Comparison of ENCODE assay signal across 19 mouse cellular contexts in the genomic region with DNA sequence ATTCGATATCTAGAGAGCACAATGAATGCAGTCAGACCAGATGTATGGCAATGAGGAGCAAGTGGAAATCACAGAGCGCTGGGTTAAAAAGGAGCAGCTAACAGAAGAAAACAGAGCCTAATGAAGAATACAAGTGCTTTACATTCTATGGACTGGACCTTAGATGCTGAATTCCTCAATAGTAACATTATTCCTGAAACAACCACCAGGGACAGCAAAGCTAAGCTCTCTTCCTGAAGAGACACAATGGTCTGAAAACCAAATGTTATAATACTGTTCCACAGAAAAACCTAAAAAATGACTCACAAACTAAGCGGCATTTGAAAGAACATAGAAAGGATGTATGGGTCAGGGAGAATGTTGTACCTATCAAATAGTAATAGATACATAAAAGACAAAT.
DNase-seq lines count a peak whose midpoint lies in the region; ATAC-seq and TF ChIP-seq lines count a peak whose summit lies in the region.
"Had no signal": no experiment of that assay in that cellular context is flagged by ENCODE, and none has a peak within 500 bp of the region (broad histone marks: within the 10 kb centered on the region; RNA-seq: fewer than 3 reads in every experiment).

No protein-coding gene starts in this region.

- H3K4me2 ChIP-seq in hindbrain, postnatal 0 days (ENCODE audit: low read depth, low read length): no peak overlapping the region
- H3K4me2 ChIP-seq in hindbrain, embryonic 11.5 days (replicated peaks; ENCODE audit: low read depth, low read length): no peak overlapping the region
- H3K4me2 ChIP-seq in lung, postnatal 0 days (replicated peaks; ENCODE audit: low read depth, low read length): no peak overlapping the region
- no peak overlapping the region for H3K4me2 ChIP-seq in liver, embryonic 11.5 days
- H3K4me2 ChIP-seq: forebrain, embryonic 13.5 days; heart, embryonic 13.5 days; limb, embryonic 12.5 days; liver, embryonic 15.5 days had no signal

- no peak overlapping the region for H3K4me3 ChIP-seq in hindbrain, postnatal 0 days (ENCODE audit: low read length)
- H3K4me3 ChIP-seq in hindbrain, embryonic 11.5 days (ENCODE audit: low read depth, low read length): no peak overlapping the region
- no peak overlapping the region for H3K4me3 ChIP-seq in lung, postnatal 0 days (ENCODE audit: low read depth, low read length)
- no peak overlapping the region for H3K4me3 ChIP-seq in liver, embryonic 11.5 days (ENCODE audit: low read depth, low read length)
- H3K4me3 ChIP-seq: forebrain, embryonic 13.5 days; heart, embryonic 13.5 days; limb, embryonic 12.5 days; liver, embryonic 15.5 days; megakaryocyte, embryonic 14.5 days had no signal

- TF ChIP-seq CTCF in hindbrain, postnatal 0 days (IDR thresholded peaks at IDR 0.05; ENCODE audit: low read depth): peak; percentile 54
- peak; percentile 49 for TF ChIP-seq CTCF in lung, postnatal 0 days (IDR thresholded peaks at IDR 0.05)

- ATAC-seq in hindbrain, postnatal 0 days: no peak
- no peak for ATAC-seq in hindbrain, embryonic 11.5 days (ENCODE audit: low FRiP score)
- ATAC-seq in lung, postnatal 0 days: no peak
- no peak for ATAC-seq in liver, embryonic 11.5 days (replicated peaks; ENCODE audit: low FRiP score)
- ATAC-seq: forebrain, embryonic 13.5 days had no signal

- no peaks in the 10 kb centered on the region for H3K9me3 ChIP-seq in hindbrain, postnatal 0 days (ENCODE audit: low read length)
- H3K9me3 ChIP-seq in hindbrain, embryonic 11.5 days (ENCODE audit: control insufficient read depth, low read length): no peaks in the 10 kb centered on the region
- no peaks in the 10 kb centered on the region for H3K9me3 ChIP-seq in lung, postnatal 0 days (ENCODE audit: low read length)
- H3K9me3 ChIP-seq in liver, embryonic 11.5 days (ENCODE audit: control insufficient read depth, low read length): no peaks in the 10 kb centered on the region
- H3K9me3 ChIP-seq: forebrain, embryonic 13.5 days; heart, embryonic 13.5 days; limb, embryonic 12.5 days; liver, embryonic 15.5 days; megakaryocyte, embryonic 14.5 days had no signal

- H3K4me1 ChIP-seq in hindbrain, postnatal 0 days (ENCODE audit: insufficient read depth, low read length): no peaks in the 10 kb centered on the region
- H3K4me1 ChIP-seq in hindbrain, embryonic 11.5 days (replicated peaks; ENCODE audit: control insufficient read depth, insufficient read depth, low read length): no peaks in the 10 kb centered on the region
- no peaks in the 10 kb centered on the region for H3K4me1 ChIP-seq in lung, postnatal 0 days (ENCODE audit: insufficient read depth, low read depth, low read length)
- no peaks in the 10 kb centered on the region for H3K4me1 ChIP-seq in liver, embryonic 11.5 days (replicated peaks; ENCODE audit: control insufficient read depth, insufficient read depth, low read length)
- H3K4me1 ChIP-seq: forebrain, embryonic 13.5 days; heart, embryonic 13.5 days; liver, embryonic 15.5 days; megakaryocyte, embryonic 14.5 days had no signal

- no peaks in the 10 kb centered on the region for H3K36me3 ChIP-seq in hindbrain, postnatal 0 days (ENCODE audit: insufficient read depth, low read length)
- H3K36me3 ChIP-seq in hindbrain, embryonic 11.5 days (ENCODE audit: control insufficient read depth, insufficient read depth, low read length): no peaks in the 10 kb centered on the region
- no peaks in the 10 kb centered on the region for H3K36me3 ChIP-seq in lung, postnatal 0 days (ENCODE audit: insufficient read depth, low read length)
- no peaks in the 10 kb centered on the region for H3K36me3 ChIP-seq in liver, embryonic 11.5 days (ENCODE audit: control insufficient read depth, insufficient read depth, low read length)
- H3K36me3 ChIP-seq: heart, embryonic 13.5 days; limb, embryonic 12.5 days; liver, embryonic 15.5 days had no signal

- peak; percentile 37 for DNase-seq in embryo, embryonic 11 days
- no peak for DNase-seq in embryo, embryonic 9.5 days (ENCODE audit: extremely low spot score)
- peak; percentile 22 for DNase-seq in hindbrain, postnatal 0 days (ENCODE audit: low spot score)
- no peak for DNase-seq in hindbrain, embryonic 11.5 days (ENCODE audit: low spot score)
- DNase-seq in lung, postnatal 0 days (ENCODE audit: low spot score): no peak
- no peak for DNase-seq in lung, adult 18-20 months
- DNase-seq in retina, postnatal 1 day: peak; percentile 14
- no peak for DNase-seq in liver, embryonic 11.5 days (ENCODE audit: low spot score)
- DNase-seq: adrenal gland, adult 8-10 months; cerebellum, adult 9-10 months; heart, adult 11 months; kidney, adult 8-10 months; kidney, postnatal 25 days; right cerebral cortex, postnatal 4 days had no signal

- H3K27me3 ChIP-seq in hindbrain, postnatal 0 days (ENCODE audit: insufficient read depth, low read length): no peaks in the 10 kb centered on the region
- no peaks in the 10 kb centered on the region for H3K27me3 ChIP-seq in hindbrain, embryonic 11.5 days (ENCODE audit: control insufficient read depth, insufficient read depth, low read length)
- no peaks in the 10 kb centered on the region for H3K27me3 ChIP-seq in lung, postnatal 0 days (replicated peaks; ENCODE audit: insufficient read depth, low read length)
- H3K27me3 ChIP-seq in liver, embryonic 11.5 days (replicated peaks; ENCODE audit: control insufficient read depth, insufficient read depth, low read length): no peaks in the 10 kb centered on the region
- H3K27me3 ChIP-seq: forebrain, embryonic 13.5 days; heart, embryonic 13.5 days; limb, embryonic 12.5 days; liver, embryonic 15.5 days; megakaryocyte, embryonic 14.5 days had no signal

- no peak overlapping the region for H3K27ac ChIP-seq in hindbrain, postnatal 0 days
- H3K27ac ChIP-seq in hindbrain, embryonic 11.5 days (ENCODE audit: low read depth, low read length): no peak overlapping the region
- no peak overlapping the region for H3K27ac ChIP-seq in lung, postnatal 0 days (ENCODE audit: low read length)
- no peak overlapping the region for H3K27ac ChIP-seq in liver, embryonic 11.5 days (ENCODE audit: low read depth, low read length)
- H3K27ac ChIP-seq: forebrain, embryonic 13.5 days; heart, embryonic 13.5 days; limb, embryonic 12.5 days; liver, embryonic 15.5 days had no signal

- 88% methylated on average over 3 of the region's 3 CpGs for WGBS in hindbrain, postnatal 0 days
- 88% methylated on average over 3 of the region's 3 CpGs for WGBS in hindbrain, embryonic 11.5 days
- WGBS in lung, postnatal 0 days: 85% methylated on average over 3 of the region's 3 CpGs
- WGBS in liver, embryonic 11.5 days: 78% methylated on average over 3 of the region's 3 CpGs

- H3K9ac ChIP-seq in hindbrain, postnatal 0 days (replicated peaks; ENCODE audit: low read length): no peak overlapping the region
- no peak overlapping the region for H3K9ac ChIP-seq in hindbrain, embryonic 11.5 days (ENCODE audit: low read depth, low read length)
- H3K9ac ChIP-seq in lung, postnatal 0 days (replicated peaks; ENCODE audit: low read depth): no peak overlapping the region
- no peak overlapping the region for H3K9ac ChIP-seq in liver, embryonic 11.5 days (ENCODE audit: low read depth, low read length)
- H3K9ac ChIP-seq: forebrain, embryonic 13.5 days; heart, embryonic 13.5 days; limb, embryonic 12.5 days; liver, embryonic 15.5 days had no signal

- TF ChIP-seq EP300 in lung, postnatal 0 days (IDR thresholded peaks at IDR 0.05): no peak

Comparison
In these comparisons a context has a peak if more than half of its experiments do, and no peak if none do; other contexts are left out.
1. DNase-seq: peak in embryo, embryonic 11 days (single experiment), hindbrain, postnatal 0 days (single experiment) and retina, postnatal 1 day (single experiment); none in embryo, embryonic 9.5 days (single experiment), hindbrain, embryonic 11.5 days (single experiment), lung, postnatal 0 days (single experiment), lung, adult 18-20 months (0 of 2) and liver, embryonic 11.5 days (single experiment).